Mouse (Mus musculus) cerebellum, adult 2 months (tissue): ENCODE results near the gene Hoxa13. TPM values are rescaled to one million over a fixed set of nuclear protein-coding genes. Genes with fewer than 3 reads are reported as not detected.

Source experiments
- DNase-seq, 2 experiments: peaks; one replicate each; pipeline ENCODE4 v3.0.0; 2021
- H3K27ac ChIP-seq: fragments of 200-500 bp; 2 replicates; pipeline ENCODE4 v1.5.1; 2012; ENCODE audit warnings: low read length, control low read depth, inconsistent platforms; ENCODE audit not compliant: insufficient read depth
- H3K27me3 ChIP-seq: fragments of 200-500 bp; 2 replicates; pipeline ENCODE4 v1.6.1; 2012; ENCODE audit warnings: inconsistent platforms, mild to moderate bottlenecking, low read length, moderate library complexity; ENCODE audit not compliant: control insufficient read depth, insufficient read depth
- H3K4me1 ChIP-seq: fragments of 200-500 bp; 2 replicates; pipeline ENCODE4 v1.6.1; 2011; ENCODE audit warnings: low read length; ENCODE audit not compliant: control insufficient read depth, insufficient read depth
- H3K4me3 ChIP-seq: fragments of 200-500 bp; replicated peaks from 2 replicates; pipeline ENCODE3; 2011; ENCODE audit warnings: mild to moderate bottlenecking, low read depth, low read length, control low read depth; ENCODE audit not compliant: insufficient read depth
- CTCF ChIP-seq: fragments of 200-500 bp; IDR thresholded peaks from 2 replicates; pipeline ENCODE4 v1.5.1; 2011; ENCODE audit warnings: low read depth, mild to moderate bottlenecking, control low read depth, low read length, moderate library complexity, borderline replicate concordance; ENCODE audit not compliant: insufficient read depth
- POLR2A ChIP-seq: fragments of 200-500 bp; IDR thresholded peaks from 2 replicates; pipeline ENCODE4 v1.6.1; 2011; ENCODE audit warnings: low read length, control low read depth, borderline replicate concordance; ENCODE audit not compliant: insufficient read depth
- WGBS: fragments of 180-500 bp; shearing (Covaris S2); methylation state at CpG from one replicate; pipeline ENCODE4 v1.1.7; 2018; 5-methylcytosine and 5-hydroxymethylcytosine counted together
- polyA plus RNA-seq: library from polyadenylated mRNA; depleted of rRNA; stranded (reverse); fragments of >200 nt; gene quantifications from 2 replicates; pipeline ENCODE4 v1.2.3, GENCODE M21; 2012

The Hoxa13 gene
- polyA plus RNA-seq, 1 experiment = not detected

DNA sequence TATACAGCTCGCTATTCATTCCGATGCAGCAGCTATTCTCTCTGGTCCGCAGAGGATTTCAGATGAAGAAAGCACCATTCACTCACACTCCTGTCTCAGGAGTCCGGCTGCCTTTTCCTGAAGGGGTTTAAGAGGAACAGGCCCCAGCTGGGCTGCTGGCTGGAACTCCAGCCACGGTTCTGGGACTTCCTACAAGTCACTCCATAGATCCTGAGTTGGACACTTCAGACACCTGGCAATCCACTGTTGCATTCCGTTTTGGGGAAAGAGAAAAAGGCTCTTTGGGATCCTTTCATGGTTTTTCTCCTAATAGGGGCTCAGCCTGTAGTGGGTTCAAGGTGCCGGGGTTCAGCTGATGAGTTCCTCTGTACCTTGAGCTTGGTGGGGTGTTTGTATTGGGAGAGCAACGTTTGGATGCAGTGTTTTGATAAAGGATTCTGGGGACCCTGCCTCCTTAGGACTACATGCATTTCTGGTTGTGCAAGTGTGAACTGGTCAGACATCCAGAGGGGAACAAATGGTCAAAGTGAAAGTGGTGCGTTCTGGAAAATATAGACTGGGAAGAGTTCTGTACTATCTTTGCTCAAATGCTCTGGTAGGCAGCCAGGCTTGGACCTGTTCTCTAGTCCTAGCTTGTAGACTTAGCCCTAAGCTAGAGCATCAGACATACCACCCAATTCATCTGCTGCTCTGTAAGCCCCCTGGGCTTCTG, 1.2 kb upstream of the Hoxa13 start:
- H3K27ac ChIP-seq = no peak overlapping the region
- H3K4me3 ChIP-seq = no peak overlapping the region
- H3K27me3 ChIP-seq = peaks cover 37% of the 10 kb centered on the region; the same call in 1 of the 2 replicates
- H3K4me1 ChIP-seq = no peaks in the 10 kb centered on the region
- no peak for DNase-seq
- no peak for TF ChIP-seq POLR2A
- TF ChIP-seq CTCF = no peak
- WGBS = 4% methylated on average over 9 of the region's 9 CpGs

DNA sequence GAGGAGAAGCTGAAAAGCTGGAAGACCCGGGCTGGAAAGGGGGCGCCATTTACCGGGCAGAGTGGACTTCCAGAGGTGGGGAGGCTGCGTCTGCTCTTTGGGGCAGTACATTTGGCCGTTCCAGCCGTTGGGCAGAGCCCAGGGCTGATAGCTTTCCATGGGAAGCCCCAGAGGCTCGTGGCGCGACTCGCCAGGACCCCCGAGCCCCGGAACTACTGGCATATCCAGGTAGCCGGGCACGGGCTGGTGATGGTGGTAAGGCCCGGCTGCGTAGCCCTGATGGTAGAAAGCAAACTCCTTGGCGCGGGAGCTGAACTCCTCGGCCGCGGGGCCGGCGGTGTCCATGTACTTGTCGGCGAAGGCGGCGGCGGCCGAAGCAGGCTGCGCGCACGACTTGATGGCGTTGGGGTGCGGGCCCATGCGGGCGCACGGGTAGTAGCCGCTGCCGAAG, 844 bp downstream of the Hoxa13 start:
- TF ChIP-seq POLR2A (no peak), CTCF (no peak)
- peaks cover 30% of the 10 kb centered on the region; the same call in 1 of the 2 replicates for H3K27me3 ChIP-seq
- DNase-seq = no peak
- H3K4me1 ChIP-seq = no peaks in the 10 kb centered on the region
- no peak overlapping the region for H3K4me3 ChIP-seq
- H3K27ac ChIP-seq = no peak overlapping the region
- 1% methylated on average over 39 of the region's 39 CpGs for WGBS

DNA sequence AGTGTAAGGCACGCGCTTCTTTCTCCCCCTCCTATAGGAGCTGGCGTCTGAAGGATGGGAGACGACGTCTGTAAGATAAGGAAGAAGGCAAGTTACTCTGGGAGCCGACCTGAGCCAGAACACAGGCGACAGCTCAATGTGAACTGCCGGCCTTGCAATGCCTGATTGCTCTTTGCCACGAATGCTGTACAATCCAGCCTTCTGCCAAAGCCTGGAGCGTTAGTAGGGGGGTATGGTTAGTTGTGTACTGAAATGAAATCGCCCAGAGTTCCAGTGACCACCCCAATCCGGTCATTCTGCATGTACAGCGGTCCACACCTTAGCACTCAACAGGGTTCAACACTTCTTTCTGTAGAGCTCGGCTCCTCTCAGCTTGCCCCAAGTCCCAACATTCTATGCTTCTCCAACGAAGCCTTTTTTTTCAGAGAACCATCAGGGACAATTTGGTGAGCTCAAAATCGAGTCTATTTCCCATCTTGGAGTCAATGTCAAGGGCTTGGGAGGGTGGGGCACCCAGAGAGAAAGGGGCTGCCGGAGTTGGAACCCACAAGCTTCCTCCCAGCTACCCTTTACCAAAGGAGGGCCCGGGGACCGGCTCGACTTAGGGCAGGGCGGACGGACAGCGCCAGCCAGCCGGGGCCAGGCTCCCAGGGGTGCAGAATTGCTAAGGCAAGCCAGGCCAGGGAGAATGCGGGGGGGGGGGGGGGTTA, 1.4 kb downstream of the Hoxa13 start:
- no peak for DNase-seq
- no peak overlapping the region for H3K27ac ChIP-seq
- no peak overlapping the region for H3K4me3 ChIP-seq
- H3K4me1 ChIP-seq = no peaks in the 10 kb centered on the region
- 4% methylated on average over 25 of the region's 25 CpGs for WGBS
- H3K27me3 ChIP-seq = peaks cover 25% of the 10 kb centered on the region; the same call in 1 of the 2 replicates
- TF ChIP-seq POLR2A = no peak

DNA sequence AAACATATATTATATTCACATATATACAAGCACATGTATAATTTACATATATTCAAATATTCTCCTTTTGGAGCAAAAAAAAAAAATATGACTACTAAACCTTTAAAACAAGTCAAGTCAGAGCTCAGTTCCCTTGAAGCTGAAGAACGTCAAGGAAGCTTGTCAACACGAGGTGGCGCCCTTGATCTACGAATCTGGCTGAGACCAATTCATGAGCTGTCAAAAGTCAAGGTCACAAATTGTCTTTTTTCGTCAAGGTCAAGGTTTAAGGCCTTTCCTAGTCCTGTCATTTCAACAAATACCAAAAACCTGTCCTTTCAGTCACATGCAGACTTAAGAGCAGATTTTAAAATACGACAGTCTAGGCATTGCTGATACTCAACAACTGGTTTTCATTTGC, 3.7 kb downstream of the Hoxa13 start:
- no peak for TF ChIP-seq POLR2A
- TF ChIP-seq CTCF = peak; percentile 76
- Histone ChIP-seq H3K4me3 (no peak overlapping the region), H3K27ac (no peak overlapping the region), H3K4me1 (no peaks in the 10 kb centered on the region), H3K27me3 (peaks cover 22% of the 10 kb centered on the region; the same call in 1 of the 2 replicates)
- under 1% methylated on average over 6 of the region's 6 CpGs for WGBS
- peak; percentile 55 to 67 for DNase-seq

DNA sequence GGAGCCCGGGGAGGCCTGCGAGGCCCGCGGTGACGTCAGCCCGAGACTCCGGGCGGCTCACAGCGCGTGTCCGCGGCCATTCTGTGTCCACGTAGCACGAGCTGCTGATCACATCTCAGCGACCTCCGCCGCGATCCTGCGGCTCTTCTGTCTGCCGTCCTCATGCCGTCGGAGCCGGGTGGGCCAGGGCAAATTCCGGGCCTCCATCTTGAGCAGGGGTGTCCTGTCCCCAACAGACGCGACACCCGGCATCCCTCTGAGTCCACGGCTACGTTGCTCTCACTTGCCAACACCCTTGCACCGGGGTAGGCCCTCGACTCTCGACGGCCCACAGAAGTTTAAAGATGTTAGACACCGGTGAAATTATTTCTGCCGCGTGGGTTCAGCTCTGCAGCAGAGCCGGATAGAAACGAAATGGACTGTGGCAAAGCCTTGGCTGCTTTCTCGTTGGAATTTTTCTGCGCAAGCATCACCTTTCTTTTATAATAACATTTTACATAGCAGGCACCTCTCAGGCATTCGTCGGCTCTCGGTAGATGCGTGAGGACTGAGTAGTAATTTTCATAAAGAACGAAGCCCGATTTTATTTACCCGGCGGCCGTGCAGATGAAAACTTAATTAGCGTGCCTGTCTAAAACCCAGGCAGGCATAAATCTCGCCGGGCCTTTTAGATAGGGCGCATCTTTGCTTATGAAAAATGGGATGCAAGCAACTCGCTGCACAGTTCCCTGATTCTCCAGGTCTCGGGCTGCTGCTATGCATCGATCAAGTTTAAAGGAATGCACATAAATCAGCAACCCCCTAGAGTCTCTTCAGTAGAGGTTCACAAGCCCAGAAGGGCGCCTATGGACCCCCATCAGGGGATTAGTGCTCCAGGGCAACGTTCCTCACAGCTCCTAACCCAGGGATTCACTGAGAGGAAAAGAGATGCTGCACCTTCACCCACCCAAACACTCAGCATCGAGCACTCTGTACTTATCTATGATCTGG, 6.9 kb downstream of the Hoxa13 start:
- DNase-seq = no peak
- WGBS = 4% methylated on average over 59 of the region's 59 CpGs
- no peak overlapping the region for H3K4me3 ChIP-seq
- no peaks in the 10 kb centered on the region for H3K4me1 ChIP-seq
- H3K27me3 ChIP-seq = peaks cover 12% of the 10 kb centered on the region; the same call in 1 of the 2 replicates
- TF ChIP-seq CTCF = no peak
- TF ChIP-seq POLR2A = no peak
- H3K27ac ChIP-seq = no peak overlapping the region

DNA sequence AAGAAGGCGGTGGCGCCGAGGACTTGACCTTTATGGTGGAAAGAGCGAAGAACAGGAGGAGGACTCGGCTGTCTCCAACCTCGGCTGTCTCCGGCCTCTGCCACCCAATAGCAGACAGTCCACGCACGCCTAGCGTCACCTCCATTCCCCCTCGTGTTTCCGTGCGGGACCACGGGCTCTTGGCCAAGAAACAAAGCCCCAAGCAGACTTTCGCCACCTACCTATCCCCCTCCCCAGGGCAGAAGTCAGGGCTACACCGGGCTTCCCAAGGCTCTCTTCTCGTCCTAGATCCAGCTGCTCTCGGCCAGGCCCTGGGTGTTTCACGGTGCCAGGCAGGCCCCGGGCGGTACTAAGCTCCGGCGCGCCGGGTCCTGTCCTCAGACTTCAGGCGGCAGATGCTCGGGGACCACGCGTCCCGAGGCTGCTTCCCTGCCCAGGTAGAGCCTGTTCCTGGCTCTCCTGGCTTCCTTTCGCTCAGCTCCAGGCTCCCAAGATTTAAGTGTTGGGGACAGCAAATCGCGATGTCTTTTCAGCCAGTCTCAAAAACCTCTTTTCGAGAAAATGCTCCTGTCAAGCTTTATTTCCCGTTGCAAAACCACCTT, 7.8 kb downstream of the Hoxa13 start:
- Histone ChIP-seq H3K4me3 (no peak overlapping the region), H3K4me1 (no peaks in the 10 kb centered on the region), H3K27ac (no peak overlapping the region), H3K27me3 (peaks cover 11% of the 10 kb centered on the region; the same call in 1 of the 2 replicates)
- no peak for TF ChIP-seq POLR2A
- no peak for TF ChIP-seq CTCF
- 2% methylated on average over 35 of the region's 35 CpGs for WGBS
- DNase-seq = no peak
